Mouse (Mus musculus): ENCODE results near the gene Tlx3.

The Tlx3 gene

GRCm38 (mm10) chr11:33203383-33204328 lies at the start of gene Tlx3:
Tlx3 (minus strand) TSS chr11:33203589.
- DNase-seq (ENCODE audit: low spot score), result no peak

DNA sequence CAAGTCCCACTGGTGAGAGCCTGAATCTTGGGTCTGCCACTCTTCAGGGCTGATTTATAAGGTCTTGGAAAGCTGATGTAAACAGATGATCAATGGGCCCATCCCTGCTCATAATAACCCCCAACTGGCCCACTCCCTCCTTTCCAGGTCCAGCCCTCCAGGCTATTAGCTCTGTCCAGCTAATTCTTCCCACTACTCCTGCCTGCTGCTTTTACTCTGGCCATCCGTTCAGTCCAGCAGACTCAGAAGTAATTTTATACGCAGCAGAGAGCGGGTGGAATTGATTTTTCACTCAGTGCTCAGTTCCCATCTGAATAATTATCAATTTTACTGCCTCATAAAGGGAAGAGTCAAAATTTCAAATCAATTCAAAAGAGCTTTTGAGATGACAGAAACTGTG lies 36.9 kb upstream of the Tlx3 start:
- DNase-seq (ENCODE audit: low spot score), result no peak

- DNase-seq (ENCODE audit: low spot score), result no peak
Measured at GRCm38 (mm10) chr11:33234134-33234533, 30.7 kb upstream of the Tlx3 start.

GRCm38 (mm10) chr11:33232056-33232455 lies 28.7 kb upstream of the Tlx3 start:
- no peak for DNase-seq (ENCODE audit: low spot score)

- DNase-seq (ENCODE audit: low spot score), result no peak
Measured at GRCm38 (mm10) chr11:33228186-33228585, 24.8 kb upstream of the Tlx3 start.

- no peak for DNase-seq (ENCODE audit: low spot score)
Measured at GRCm38 (mm10) chr11:33226516-33226915, 23.1 kb upstream of the Tlx3 start.

DNA sequence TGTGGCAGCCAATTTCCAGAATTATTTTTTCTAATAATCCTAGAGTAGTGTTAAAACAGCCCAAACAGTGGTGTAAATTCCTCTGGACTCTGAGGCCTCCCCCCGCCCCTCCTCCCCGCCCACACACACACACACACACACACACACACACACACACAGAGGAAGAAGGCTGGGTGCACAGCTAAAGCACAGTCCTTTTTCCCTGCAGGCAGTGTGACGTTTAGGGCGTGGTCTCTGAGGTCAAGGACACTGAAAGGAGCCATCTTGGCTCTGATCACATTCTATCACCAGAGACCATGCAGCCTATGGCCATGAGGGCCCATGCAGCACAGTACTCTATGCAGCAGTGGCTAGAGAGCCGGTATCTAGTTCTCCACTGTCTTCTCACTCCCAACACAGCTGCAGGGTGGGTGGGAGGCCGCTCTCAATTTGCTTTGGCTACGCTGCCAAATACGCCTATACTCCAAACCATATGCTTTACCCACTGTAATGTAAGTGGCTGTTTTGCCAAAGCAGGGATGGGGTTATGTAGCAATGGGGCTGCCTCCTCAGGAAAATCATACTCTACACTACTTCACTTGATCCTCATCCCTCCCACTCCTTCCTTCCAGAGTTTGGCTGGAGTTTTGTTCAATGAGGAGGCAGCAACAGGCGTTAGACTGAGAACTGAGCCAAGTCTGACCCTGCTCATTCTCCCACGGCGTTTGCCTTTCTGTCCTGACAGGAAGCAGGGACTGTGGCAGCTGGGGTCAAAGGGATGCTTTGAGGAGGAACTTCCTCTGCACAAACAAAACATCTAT lies 18.4 kb upstream of the Tlx3 start:
- no peak for DNase-seq (ENCODE audit: low spot score)

GRCm38 (mm10) chr11:33220763-33221162 lies 17.4 kb upstream of the Tlx3 start:
- DNase-seq (ENCODE audit: low spot score), result no peak

DNA sequence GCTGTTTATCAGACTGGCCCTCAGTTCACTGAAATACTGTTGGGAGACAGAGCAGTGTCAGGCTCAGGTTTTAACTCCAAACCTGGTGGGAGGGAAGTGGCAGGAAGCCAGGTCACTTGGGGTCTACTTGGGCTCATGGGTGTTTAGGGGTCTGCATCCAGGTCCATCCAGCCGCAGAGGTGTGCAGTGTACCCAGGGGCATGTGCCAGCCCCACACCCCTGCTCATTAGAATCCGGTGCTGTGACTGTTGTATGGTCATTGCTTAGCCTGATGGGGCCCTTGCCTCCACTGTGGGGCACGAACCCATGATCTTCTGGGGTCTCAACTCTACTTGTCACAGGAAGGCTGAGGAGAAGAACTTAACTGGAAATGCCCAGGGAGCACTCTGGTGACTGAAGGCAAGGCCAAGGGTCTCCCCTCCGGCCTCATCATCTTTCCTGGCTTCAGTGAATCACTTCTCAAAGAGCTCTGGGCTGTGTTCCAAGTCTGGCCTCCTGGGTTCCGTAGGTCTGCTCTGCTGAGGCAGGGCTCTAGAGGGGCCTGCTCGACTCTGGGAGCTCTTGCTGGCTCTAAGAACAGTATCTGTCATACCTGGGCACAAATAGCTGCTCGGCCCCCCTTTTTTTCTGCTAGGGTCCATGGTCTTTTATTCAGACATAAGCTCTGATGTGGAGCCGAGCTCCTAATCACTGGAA lies 14.1 kb upstream of the Tlx3 start:
- DNase-seq (ENCODE audit: low spot score), result no peak

GRCm38 (mm10) chr11:33207411-33207810 lies 4.0 kb upstream of the Tlx3 start:
- no peak for DNase-seq (ENCODE audit: low spot score)

- DNase-seq (ENCODE audit: low spot score), result no peak
Measured at GRCm38 (mm10) chr11:33204966-33205365, 1.6 kb upstream of the Tlx3 start.

DNA sequence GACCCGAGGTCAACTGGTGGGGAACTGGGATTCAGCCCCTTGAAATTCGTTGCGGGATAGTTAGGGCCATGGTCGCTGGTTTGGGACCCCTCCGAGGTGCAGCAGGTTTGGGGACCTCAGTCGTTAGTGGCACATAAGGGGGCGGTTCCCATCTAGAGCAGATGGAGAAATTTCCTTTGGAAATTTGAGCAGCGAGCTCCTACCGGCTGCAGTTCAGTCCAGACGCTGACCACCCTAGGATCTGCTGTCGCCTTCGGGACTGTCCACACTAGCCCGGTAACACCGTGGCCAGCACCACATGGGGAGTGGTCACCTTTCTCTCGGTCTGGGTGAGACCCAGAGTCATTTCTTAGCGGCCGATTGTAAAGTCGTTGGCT lies 928 bp upstream of the Tlx3 start:
- DNase-seq (ENCODE audit: low spot score), result no peak

GRCm38 (mm10) chr11:33202972-33203371 lies 417 bp downstream of the Tlx3 start:
- no peak for DNase-seq (ENCODE audit: low spot score)

DNA sequence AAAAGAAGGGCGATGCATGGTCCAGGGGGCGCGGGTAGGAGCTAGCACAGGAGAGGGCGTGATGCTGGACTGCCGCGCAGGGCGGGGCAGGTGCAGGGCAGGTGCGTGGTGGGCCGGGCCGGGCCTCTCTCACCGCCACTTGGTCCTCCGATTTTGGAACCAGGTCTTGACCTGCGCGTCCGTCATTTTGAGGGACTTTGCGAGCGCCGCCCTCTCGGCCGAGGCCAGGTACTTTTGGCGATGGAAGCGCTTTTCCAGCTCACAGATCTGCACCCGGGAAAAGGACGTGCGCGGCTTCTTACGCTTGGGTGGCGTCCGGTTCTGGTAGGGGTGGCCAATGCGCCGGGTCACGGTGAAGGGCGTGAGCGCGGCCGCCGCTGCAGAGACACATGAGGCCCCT lies 1.1 kb downstream of the Tlx3 start:
- DNase-seq (ENCODE audit: low spot score), result no peak

- no peak for DNase-seq (ENCODE audit: low spot score)
Measured at GRCm38 (mm10) chr11:33201626-33202010, 1.8 kb downstream of the Tlx3 start.

DNA sequence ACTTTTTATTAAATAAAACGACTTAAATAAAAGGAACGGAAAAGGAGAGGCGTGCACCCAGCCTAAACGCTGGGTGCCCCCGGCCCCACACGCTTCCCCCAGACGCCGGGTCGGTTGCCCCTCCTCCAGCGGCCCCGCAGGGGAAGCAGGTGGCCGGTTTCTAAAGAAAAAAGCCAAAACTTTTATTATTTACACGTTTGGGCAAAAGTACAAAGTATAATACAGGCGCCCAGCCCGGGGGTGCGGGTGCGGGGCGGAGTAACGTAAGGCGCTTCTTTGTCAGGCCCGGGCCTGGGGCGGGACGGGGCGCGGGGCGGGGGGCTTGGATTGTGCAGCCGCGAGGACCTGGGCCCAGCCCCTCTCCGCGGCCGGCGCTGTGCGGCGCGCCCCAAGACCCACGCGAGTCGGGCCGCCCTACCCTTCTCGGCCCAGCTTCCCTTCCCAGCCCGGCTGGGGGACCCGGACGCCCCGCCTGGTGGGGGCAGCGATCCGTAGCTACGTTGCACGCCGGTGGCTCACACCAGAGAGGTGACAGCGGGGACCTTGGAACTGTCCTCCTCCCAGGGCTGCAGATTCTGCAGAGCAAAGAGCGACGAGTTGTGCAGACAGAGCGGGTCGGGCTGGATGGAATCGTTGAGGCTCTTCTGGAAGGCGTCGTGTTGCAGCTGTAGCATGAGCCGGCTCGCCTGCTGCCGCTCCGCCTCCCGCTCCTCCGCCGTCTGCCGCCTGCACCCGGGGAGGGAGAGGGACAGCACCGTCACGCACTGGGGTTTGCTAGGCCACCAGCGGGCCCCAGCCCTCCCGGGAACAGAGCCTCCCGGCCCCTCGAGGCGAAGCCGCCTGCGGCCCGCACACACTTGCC lies 2.4 kb downstream of the Tlx3 start:
- DNase-seq (ENCODE audit: low spot score), result no peak

- DNase-seq (ENCODE audit: low spot score), result no peak
Measured at GRCm38 (mm10) chr11:33199906-33200763, 3.3 kb downstream of the Tlx3 start.

DNA sequence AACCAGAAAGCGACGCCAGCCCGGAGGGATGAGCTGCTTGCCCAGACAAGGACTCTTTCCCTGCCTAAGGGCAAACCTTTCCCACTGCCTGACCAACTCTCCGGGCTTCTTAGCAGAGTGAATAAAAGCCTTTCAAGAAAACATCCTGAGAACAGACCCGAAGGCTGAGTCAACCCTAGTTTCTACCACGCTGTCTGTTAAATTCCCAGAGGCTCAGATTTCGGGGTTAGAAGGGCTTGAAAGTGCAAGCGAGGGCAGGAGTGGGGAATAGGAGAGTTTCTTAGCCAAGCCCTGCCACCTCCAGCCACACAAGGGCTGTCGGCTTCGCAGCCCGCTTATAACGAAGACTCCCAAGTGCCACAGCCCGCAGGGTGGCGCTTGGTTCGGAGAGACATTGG lies 4.3 kb downstream of the Tlx3 start:
- no peak for DNase-seq (ENCODE audit: low spot score)

DNA sequence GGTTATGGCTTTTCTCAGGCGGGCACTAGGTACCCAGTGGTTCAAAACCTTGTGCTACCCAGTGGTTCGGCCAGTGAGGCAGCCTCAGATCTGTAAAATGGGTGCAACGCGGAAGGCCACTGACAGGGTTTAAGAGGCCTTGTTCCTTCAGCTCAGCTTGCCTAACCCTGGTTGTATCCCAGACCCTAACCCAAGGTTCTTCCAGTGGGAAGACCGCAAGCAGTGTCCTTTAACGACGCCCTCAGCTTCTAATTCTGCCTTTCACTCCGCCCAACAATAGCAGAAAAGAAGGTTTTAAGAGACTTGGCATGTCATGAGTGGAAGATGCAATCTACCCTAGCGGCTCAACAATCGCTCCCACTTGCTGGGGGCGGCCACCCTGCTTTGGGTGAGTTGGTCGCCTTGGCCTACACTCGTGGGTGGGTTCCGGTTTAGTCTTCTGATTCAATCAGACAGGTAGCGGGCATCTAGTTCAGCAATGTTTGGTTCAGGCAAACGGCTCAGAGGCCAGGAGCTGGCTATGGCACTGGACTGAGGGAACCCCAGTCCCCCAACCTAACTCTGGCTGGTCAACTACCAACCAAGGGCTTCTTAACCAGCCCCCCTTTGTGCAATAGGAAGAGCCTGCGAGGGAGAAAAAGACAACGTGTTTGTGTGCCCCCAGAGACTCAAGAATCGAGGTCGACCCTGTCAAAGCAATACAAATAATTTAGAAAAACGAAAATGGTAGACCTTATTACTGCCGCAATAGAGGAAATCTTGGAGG lies 4.9 kb downstream of the Tlx3 start:
- no peak for DNase-seq (ENCODE audit: low spot score)

- DNase-seq (ENCODE audit: low spot score), result no peak
Measured at GRCm38 (mm10) chr11:33197673-33198072, 5.7 kb downstream of the Tlx3 start.

Data from ovary, postnatal 14 days (tissue).